Mouse (Mus musculus) liver, postnatal 0 days (tissue): Measurements from ENCODE around the gene Siae.

ENCODE experiments used
- CTCF ChIP-seq: sonication (generic); IDR thresholded peaks from 2 replicates; pipeline ENCODE4 v1.5.1; 2016; ENCODE audit warnings: antibody characterized with exemption, low read depth
- EP300 ChIP-seq: IDR thresholded peaks from 2 replicates; pipeline ENCODE4 v1.6.1; 2016; ENCODE audit warnings: antibody characterized with exemption, low read depth, mild to moderate bottlenecking

DNA sequence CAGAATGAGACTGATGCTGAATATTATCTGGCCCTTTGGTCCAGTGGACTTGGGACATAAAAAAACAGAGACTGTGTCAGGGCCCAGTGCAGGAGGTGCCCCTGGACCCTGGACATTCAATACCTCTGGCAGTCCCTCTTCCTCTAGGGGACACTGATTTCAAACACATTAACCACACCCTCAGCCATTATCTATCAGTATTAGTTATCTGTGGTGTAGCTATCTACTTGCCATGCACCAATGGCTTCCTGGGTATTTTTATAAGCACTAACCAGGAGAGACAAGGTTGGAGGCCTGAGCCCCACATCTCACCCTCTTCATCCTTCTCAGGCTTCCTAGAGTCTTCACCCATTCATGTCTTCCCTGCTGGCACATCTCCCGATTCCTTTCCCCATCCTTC lies 5.1 kb upstream of the Siae start:
- TF ChIP-seq CTCF (no peak), EP300 (no peak)
